Mouse (Mus musculus): Measurements from ENCODE around the gene Kcns3. TPM values are rescaled to one million over a fixed set of nuclear protein-coding genes. Genes with fewer than 3 reads are reported as not detected.
A peak's percentile ranks its signal among the peaks of the same experiment; 100 is the strongest.

Kcns3 gene
- polyA plus RNA-seq, 1 experiment from 2014 or later = 4.3 TPM

DNA sequence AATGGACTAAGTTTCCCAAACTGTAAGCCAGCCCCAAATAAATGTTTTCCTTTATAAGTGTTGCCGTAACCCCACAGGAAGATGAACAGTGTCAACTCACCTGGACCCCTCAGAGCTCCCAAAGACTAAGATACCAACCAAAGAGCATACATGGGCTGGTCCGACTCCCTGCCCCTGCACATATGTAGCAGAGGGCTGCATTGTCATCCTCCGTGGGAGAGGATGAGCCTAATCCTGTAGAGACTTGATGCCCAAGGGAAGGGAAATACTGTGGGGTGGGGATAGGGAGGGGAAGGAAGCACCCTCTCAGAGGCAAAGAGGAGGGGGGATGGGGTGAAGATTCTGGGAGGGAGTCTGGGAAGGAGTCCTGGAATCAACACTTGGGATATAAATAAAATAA is 7.8 kb upstream of the Kcns3 start:
- Histone ChIP-seq H3K36me3 (ENCODE audit: control insufficient read depth, insufficient read depth, low read length) (no peaks in the 10 kb centered on the region), H3K9ac (ENCODE audit: low read depth, low read length) (no peak overlapping the region), H3K4me1 (ENCODE audit: control insufficient read depth, insufficient read depth, low read length) (no peaks in the 10 kb centered on the region), H3K4me2 (ENCODE audit: low read depth, low read length) (no peak overlapping the region), H3K27me3 (replicated peaks; ENCODE audit: control insufficient read depth, insufficient read depth, low read length) (no peaks in the 10 kb centered on the region), H3K4me3 (ENCODE audit: low read depth, low read length) (no peak overlapping the region), H3K27ac (replicated peaks; ENCODE audit: low read depth, low read length) (no peak overlapping the region), H3K9me3 (ENCODE audit: control insufficient read depth, low read length) (no peaks in the 10 kb centered on the region)
- ATAC-seq (ENCODE audit: low read depth) (no peak), DNase-seq (ENCODE audit: low spot score) (no peak)
- 85% methylated on average over 3 of the region's 3 CpGs for WGBS

DNA sequence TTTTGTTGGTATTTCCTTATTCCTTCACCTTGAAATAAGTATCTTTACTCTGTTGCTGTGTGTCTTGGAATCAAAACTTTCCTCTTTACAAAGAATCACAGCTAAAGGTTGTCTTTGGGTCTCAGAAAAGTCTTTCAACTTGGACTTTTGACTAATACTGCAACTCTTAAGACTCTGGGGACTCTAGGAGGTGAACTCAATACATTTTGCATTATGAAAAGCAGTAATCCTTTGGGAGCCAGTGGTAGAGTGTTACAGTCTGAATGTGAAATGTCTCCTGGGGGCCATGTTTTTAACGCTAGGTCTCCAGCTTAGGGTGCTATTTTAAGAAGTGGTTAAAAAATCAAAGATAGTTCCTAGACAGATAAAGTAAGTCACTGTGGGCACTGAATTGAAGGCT is 4.3 kb upstream of the Kcns3 start:
- H3K27me3 ChIP-seq (replicated peaks; ENCODE audit: control insufficient read depth, insufficient read depth, low read length) = peaks cover 27% of the 10 kb centered on the region
- DNase-seq (ENCODE audit: low spot score) (no peak), ATAC-seq (ENCODE audit: low read depth) (no peak)
- no peaks in the 10 kb centered on the region for H3K9me3 ChIP-seq (ENCODE audit: control insufficient read depth, low read length)
- no peaks in the 10 kb centered on the region for H3K36me3 ChIP-seq (ENCODE audit: control insufficient read depth, insufficient read depth, low read length)
- no peak overlapping the region for H3K4me2 ChIP-seq (ENCODE audit: low read depth, low read length)
- H3K9ac ChIP-seq (ENCODE audit: low read depth, low read length) = no peak overlapping the region
- WGBS = 84% methylated on average over 1 of the region's 1 CpGs
- H3K4me1 ChIP-seq (ENCODE audit: control insufficient read depth, insufficient read depth, low read length) = no peaks in the 10 kb centered on the region; the same call in 1 of the 2 replicates
- H3K27ac ChIP-seq (replicated peaks; ENCODE audit: low read depth, low read length) = no peak overlapping the region
- no peak overlapping the region for H3K4me3 ChIP-seq (ENCODE audit: low read depth, low read length)

DNA sequence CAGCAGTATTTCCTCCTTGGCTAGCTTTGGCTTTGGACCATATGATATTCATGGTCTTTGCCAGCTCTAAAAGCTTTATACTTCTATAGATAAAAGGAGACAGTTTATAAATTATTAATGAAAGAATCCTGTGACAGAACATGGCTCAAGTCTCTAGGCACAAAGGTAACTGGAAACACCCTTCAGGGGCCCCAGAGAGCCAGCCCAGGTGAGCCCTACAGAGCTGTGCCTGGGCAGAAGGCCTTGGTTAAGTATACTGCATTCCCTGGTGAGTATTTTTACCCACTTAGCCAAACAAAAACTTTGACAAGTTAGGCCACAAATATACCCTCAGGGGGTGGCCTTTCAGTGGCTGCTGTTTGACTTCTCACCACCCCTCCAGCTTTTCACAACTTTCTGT is 2.7 kb upstream of the Kcns3 start:
- no peak for DNase-seq (ENCODE audit: low spot score)
- Histone ChIP-seq H3K27me3 (replicated peaks; ENCODE audit: control insufficient read depth, insufficient read depth, low read length) (peaks cover 42% of the 10 kb centered on the region), H3K9me3 (ENCODE audit: control insufficient read depth, low read length) (no peaks in the 10 kb centered on the region), H3K4me3 (ENCODE audit: low read depth, low read length) (no peak overlapping the region), H3K27ac (replicated peaks; ENCODE audit: low read depth, low read length) (no peak overlapping the region), H3K9ac (ENCODE audit: low read depth, low read length) (no peak overlapping the region), H3K4me2 (ENCODE audit: low read depth, low read length) (no peak overlapping the region), H3K4me1 (ENCODE audit: control insufficient read depth, insufficient read depth, low read length) (no peaks in the 10 kb centered on the region; the same call in 1 of the 2 replicates), H3K36me3 (ENCODE audit: control insufficient read depth, insufficient read depth, low read length) (no peaks in the 10 kb centered on the region)
- ATAC-seq (ENCODE audit: low read depth) = no peak

DNA sequence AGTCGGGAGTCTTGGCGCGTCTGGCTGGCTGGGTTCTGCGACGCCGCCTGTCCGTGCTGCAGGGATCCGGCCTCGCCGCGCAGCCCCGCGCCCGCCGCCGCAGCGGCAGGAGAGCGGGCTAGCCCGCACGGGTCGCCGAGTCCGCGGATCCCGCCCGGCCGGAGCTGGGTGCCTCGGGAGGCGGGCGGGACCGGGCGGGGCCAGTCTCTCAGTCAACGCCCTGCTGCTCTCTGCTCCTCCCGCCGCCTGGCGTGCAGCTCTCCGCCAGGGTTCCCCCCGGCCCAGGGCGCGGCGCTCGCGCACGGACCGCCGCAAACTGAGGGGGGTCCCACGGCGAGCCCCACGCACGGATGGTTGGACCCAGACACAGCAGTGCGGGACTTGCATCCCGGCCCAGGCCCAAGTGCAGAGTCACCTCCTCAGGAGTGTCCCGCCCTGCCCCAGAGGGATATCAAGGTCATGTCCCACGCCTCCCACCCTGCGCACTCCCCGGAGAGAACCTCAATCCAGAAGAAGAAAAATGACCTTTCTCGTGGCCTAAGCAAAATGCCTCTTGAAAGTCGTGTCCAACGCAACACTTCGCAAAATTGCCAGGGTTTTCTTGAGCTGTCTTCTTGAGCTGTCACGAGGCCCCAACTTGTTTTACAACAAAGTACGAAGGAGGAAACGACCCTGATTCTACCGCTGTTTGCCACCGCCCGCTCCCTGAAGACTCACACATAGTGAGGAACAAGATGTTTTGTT is 492 bp downstream of the Kcns3 start:
- Histone ChIP-seq H3K36me3 (ENCODE audit: control insufficient read depth, insufficient read depth, low read length) (no peaks in the 10 kb centered on the region), H3K4me2 (ENCODE audit: low read depth, low read length) (peak overlapping the region; percentile 97), H3K9me3 (ENCODE audit: control insufficient read depth, low read length) (no peaks in the 10 kb centered on the region), H3K9ac (ENCODE audit: low read depth, low read length) (peak overlapping the region; percentile 58), H3K27me3 (replicated peaks; ENCODE audit: control insufficient read depth, insufficient read depth, low read length) (peaks cover 53% of the 10 kb centered on the region), H3K4me3 (ENCODE audit: low read depth, low read length) (peak overlapping the region; percentile 59), H3K27ac (replicated peaks; ENCODE audit: low read depth, low read length) (no peak overlapping the region), H3K4me1 (ENCODE audit: control insufficient read depth, insufficient read depth, low read length) (no peaks in the 10 kb centered on the region; the same call in 1 of the 2 replicates)
- WGBS = under 1% methylated on average over 19 of the region's 66 CpGs
- ATAC-seq (ENCODE audit: low read depth) (peak; percentile 86), DNase-seq (ENCODE audit: low spot score) (peak; percentile 42)

DNA sequence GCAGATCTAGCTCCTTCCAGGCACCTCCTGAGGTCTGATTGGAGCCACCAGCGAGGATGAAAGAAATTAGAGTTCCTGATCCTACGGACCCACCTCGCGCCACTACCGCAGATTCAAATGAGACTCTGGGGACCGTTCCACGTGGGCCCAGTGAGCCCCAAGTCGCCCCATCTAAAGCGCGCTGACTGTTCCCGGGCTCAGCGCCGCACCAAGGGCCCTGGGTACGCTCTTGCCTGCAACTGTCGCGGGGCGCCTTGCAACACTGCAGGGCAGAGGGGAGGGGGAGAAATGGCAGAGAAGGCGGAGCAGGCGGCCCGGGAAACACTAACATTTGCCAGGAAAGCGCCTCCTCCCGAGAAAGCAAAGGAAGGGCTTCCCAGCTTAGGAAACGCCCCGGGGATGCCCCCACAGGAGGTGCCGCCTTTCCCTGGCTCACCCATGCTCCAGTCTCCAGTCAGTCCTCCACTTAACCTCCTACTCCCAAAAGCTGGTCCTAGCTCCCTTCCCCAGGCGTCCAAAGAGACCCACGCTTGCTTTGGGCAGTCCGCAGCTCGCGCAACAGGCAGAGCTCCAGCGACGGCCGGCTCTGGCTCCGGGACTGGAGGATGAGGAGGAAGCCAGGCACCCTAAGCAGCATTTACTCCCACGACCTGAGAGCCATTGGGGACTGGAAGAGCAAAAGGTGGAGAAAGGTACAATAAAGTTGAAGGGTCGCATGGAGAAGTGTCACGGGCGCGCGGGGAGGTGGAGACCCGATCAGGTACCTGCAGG is 1.2 kb downstream of the Kcns3 start:
- peak overlapping the region; percentile 58 for H3K9ac ChIP-seq (ENCODE audit: low read depth, low read length)
- ATAC-seq (ENCODE audit: low read depth) (peak; percentile 85), DNase-seq (ENCODE audit: low spot score) (peak; percentile 74)
- no peaks in the 10 kb centered on the region for H3K9me3 ChIP-seq (ENCODE audit: control insufficient read depth, low read length)
- 1% methylated on average over 27 of the region's 41 CpGs for WGBS
- no peaks in the 10 kb centered on the region for H3K36me3 ChIP-seq (ENCODE audit: control insufficient read depth, insufficient read depth, low read length)
- H3K27me3 ChIP-seq (replicated peaks; ENCODE audit: control insufficient read depth, insufficient read depth, low read length) = peaks cover 53% of the 10 kb centered on the region
- H3K4me2 ChIP-seq (ENCODE audit: low read depth, low read length) = peak overlapping the region; percentile 97
- no peak overlapping the region for H3K27ac ChIP-seq (replicated peaks; ENCODE audit: low read depth, low read length)
- H3K4me3 ChIP-seq (ENCODE audit: low read depth, low read length) = peak overlapping the region; percentile 59
- no peaks in the 10 kb centered on the region; the same call in 1 of the 2 replicates for H3K4me1 ChIP-seq (ENCODE audit: control insufficient read depth, insufficient read depth, low read length)

DNA sequence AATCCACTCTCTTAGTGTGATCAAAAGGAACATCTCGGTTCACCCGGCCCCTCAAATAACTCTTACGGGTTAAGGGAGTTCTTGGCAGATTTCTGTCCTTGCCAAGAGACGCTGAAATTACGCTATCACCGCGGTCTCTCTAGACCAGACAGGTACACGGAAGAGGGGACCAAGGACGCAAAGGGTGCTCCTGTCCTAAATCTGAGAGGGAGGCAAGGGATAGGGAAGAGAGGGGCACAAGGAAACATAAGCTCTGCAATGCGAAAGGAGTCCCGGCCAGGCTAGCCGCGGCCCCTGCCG is 1.8 kb downstream of the Kcns3 start:
- H3K27me3 ChIP-seq (replicated peaks; ENCODE audit: control insufficient read depth, insufficient read depth, low read length) = peaks cover 53% of the 10 kb centered on the region
- ATAC-seq (ENCODE audit: low read depth) = peak; percentile 54
- WGBS = 1% methylated on average over 14 of the region's 14 CpGs

DNA sequence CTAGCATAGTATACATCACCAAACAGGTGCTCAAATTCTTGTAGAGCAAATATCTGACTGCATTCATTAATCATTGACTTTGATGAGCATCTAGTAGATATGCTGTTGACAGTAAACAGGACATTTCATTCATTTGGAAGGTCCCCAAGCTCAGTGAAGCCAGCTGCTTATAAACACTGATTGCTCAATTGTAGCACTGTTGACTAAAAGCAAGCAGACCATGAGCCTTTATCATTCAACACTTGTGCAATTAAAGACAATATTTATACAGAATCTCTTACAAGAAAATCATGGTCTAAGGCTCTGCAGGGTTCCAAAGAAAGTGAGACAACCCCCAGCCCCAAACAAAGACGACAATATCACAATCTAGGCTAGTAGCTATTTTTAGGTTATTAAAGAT is 6.0 kb downstream of the Kcns3 start:
- ATAC-seq (ENCODE audit: low read depth) = no peak
- WGBS = 70% methylated on average over 1 of the region's 1 CpGs
- Histone ChIP-seq H3K27me3 (replicated peaks; ENCODE audit: control insufficient read depth, insufficient read depth, low read length) (peaks cover 23% of the 10 kb centered on the region), H3K9ac (ENCODE audit: low read depth, low read length) (no peak overlapping the region), H3K4me2 (ENCODE audit: low read depth, low read length) (no peak overlapping the region), H3K4me3 (ENCODE audit: low read depth, low read length) (no peak overlapping the region), H3K9me3 (ENCODE audit: control insufficient read depth, low read length) (no peaks in the 10 kb centered on the region), H3K36me3 (ENCODE audit: control insufficient read depth, insufficient read depth, low read length) (no peaks in the 10 kb centered on the region), H3K27ac (replicated peaks; ENCODE audit: low read depth, low read length) (no peak overlapping the region), H3K4me1 (ENCODE audit: control insufficient read depth, insufficient read depth, low read length) (no peaks in the 10 kb centered on the region)
- DNase-seq (ENCODE audit: low spot score) = no peak

More for the DNA sequence above, 1.8 kb downstream of the Kcns3 start:
- no peaks in the 10 kb centered on the region for H3K9me3 ChIP-seq (ENCODE audit: control insufficient read depth, low read length)
- H3K4me1 ChIP-seq (ENCODE audit: control insufficient read depth, insufficient read depth, low read length) = no peaks in the 10 kb centered on the region; the same call in 1 of the 2 replicates
- H3K4me2 ChIP-seq (ENCODE audit: low read depth, low read length) = peak overlapping the region; percentile 97
- H3K4me3 ChIP-seq (ENCODE audit: low read depth, low read length) = peak overlapping the region; percentile 59
- peak overlapping the region; percentile 58; the same call in 1 of the 2 replicates for H3K9ac ChIP-seq (ENCODE audit: low read depth, low read length)
- no peak for DNase-seq (ENCODE audit: low spot score)
- H3K27ac ChIP-seq (replicated peaks; ENCODE audit: low read depth, low read length) = no peak overlapping the region
- no peaks in the 10 kb centered on the region for H3K36me3 ChIP-seq (ENCODE audit: control insufficient read depth, insufficient read depth, low read length)

DNA sequence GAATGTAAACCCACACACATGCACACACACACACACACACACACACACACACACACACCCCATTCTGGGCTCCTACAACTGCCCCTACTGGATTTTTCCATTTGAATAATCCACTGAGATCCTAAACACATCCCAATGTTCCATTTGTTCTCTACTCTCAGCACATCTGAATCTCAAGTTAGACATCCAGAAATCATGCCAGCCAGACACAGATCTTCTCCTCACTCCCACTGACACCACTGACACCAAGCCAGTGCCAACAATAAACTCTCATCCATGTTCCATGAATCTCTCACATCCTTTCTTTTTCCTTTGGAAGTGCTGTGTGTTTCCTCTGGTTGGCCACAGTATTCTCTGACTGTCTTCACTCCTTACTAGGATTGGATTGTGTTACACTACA is 18.4 kb downstream of the Kcns3 start:
- Histone ChIP-seq H3K4me3 (ENCODE audit: low read depth, low read length) (no peak overlapping the region), H3K36me3 (ENCODE audit: control insufficient read depth, insufficient read depth, low read length) (no peaks in the 10 kb centered on the region), H3K4me2 (ENCODE audit: low read depth, low read length) (no peak overlapping the region), H3K9me3 (ENCODE audit: control insufficient read depth, low read length) (no peaks in the 10 kb centered on the region), H3K4me1 (ENCODE audit: control insufficient read depth, insufficient read depth, low read length) (no peaks in the 10 kb centered on the region), H3K27me3 (replicated peaks; ENCODE audit: control insufficient read depth, insufficient read depth, low read length) (no peaks in the 10 kb centered on the region), H3K9ac (ENCODE audit: low read depth, low read length) (no peak overlapping the region), H3K27ac (replicated peaks; ENCODE audit: low read depth, low read length) (no peak overlapping the region)
- DNase-seq (ENCODE audit: low spot score) (no peak), ATAC-seq (ENCODE audit: low read depth) (no peak)
